Mouse (Mus musculus) small intestine, adult 2 months (tissue): Measurements from ENCODE around the gene Gp1ba.

Experiments used
- CTCF ChIP-seq: fragments of 200-500 bp; IDR thresholded peaks from 2 replicates; pipeline ENCODE4 v1.5.1; 2012; ENCODE audit warnings: low read depth, mild to moderate bottlenecking, control low read depth, inconsistent platforms, low read length, moderate library complexity, mixed read lengths; ENCODE audit not compliant: insufficient replicate concordance, insufficient read length; ENCODE audit errors: extremely low read depth
- POLR2A ChIP-seq: fragments of 200-500 bp; IDR thresholded peaks from 2 replicates; pipeline ENCODE4 v1.6.1; 2012; ENCODE audit warnings: low read depth, mild to moderate bottlenecking, control low read depth, inconsistent platforms, low read length, moderate library complexity

- TF ChIP-seq POLR2A (no peak), CTCF (no peak; the same call in 1 of the 2 replicates)
Observed at GRCm38 (mm10) chr11:70681897-70682581, 43.1 kb downstream of the Gp1ba start.
